Mouse (Mus musculus): ENCODE measurements at regions not wholly inside any gene's neighbourhood (a gene's known extent, or its start where the extent isn't known, plus 50 kb on each side); places are given as distances from the start of the nearest gene placed in this dataset.

DNA sequence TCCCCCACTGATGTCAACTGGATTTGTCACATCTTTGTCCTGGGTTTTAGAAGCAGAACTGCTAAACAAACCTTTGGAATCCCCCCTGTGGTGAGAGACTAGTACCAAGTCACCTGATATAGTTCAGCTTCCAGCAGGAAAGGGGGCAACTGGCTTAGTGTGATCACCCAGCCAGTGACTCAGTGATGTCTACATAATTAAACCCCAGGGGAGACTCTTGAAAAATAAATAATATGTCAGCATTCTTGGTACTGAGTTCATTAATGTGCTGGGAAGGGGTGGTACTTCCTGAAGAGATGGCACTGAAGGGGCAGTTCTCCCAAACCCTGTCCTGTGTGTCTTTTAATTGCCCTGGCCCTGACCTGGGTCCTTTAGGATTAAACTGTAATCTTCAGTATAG lies 166.5 kb upstream of the Camk1g start:
- H3K36me3 ChIP-seq (ENCODE audit: control insufficient read depth, insufficient read depth, low read length): no peaks in the 10 kb centered on the region
- TF ChIP-seq EP300 (IDR thresholded peaks at IDR 0.05; ENCODE audit: insufficient read depth, low read depth, low read length) (no peak), CTCF (IDR thresholded peaks at IDR 0.05) (no peak), POLR2A (IDR thresholded peaks at IDR 0.05; ENCODE audit: insufficient read depth, low read depth, low read length) (no peak)
- H3K4me1 ChIP-seq (ENCODE audit: control insufficient read depth, insufficient read depth, low read length): no peaks in the 10 kb centered on the region
- no peak overlapping the region for H3K4me3 ChIP-seq
- H3K9ac ChIP-seq (ENCODE audit: low read depth, low read length): no peak overlapping the region
- no peaks in the 10 kb centered on the region for H3K79me2 ChIP-seq (replicated peaks; ENCODE audit: control insufficient read depth, insufficient read depth, low read length)
- no peak for DNase-seq
- intact Hi-C loops (cut with DNase I): no loop called here
- H3K27me3 ChIP-seq (ENCODE audit: control insufficient read depth, insufficient read depth, low read length): no peaks in the 10 kb centered on the region
- H3K27ac ChIP-seq: no peak overlapping the region

DNA sequence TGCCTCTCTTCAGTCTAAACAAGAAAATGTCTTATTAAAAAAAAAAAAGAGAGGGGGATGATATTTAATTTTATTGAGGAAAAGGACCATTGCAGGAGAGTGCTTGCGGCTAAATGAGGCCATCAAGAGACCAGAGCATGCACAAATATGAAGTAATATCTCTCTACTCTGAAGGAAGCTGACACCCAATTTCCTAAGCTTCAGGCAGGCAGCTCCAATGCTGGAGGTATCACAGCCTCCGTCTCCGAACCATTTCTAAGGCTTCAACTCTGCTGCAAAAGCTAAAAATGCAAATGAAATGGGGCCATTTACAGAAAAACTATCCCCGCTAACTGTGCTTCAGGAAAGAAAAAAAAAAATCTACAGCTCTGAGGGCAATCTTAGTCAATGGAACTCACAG lies 164.4 kb upstream of the Camk1g start:
- H3K4me1 ChIP-seq (ENCODE audit: control insufficient read depth, insufficient read depth, low read length): no peaks in the 10 kb centered on the region
- no peak overlapping the region for H3K4me3 ChIP-seq
- no peak overlapping the region for H3K9ac ChIP-seq (ENCODE audit: low read depth, low read length)
- no peak overlapping the region for H3K27ac ChIP-seq
- H3K79me2 ChIP-seq (replicated peaks; ENCODE audit: control insufficient read depth, insufficient read depth, low read length): no peaks in the 10 kb centered on the region
- no peaks in the 10 kb centered on the region for H3K27me3 ChIP-seq (ENCODE audit: control insufficient read depth, insufficient read depth, low read length)
- TF ChIP-seq EP300 (IDR thresholded peaks at IDR 0.05; ENCODE audit: insufficient read depth, low read depth, low read length): no peak
- no peak for TF ChIP-seq CTCF (IDR thresholded peaks at IDR 0.05)
- TF ChIP-seq POLR2A (IDR thresholded peaks at IDR 0.05; ENCODE audit: insufficient read depth, low read depth, low read length): no peak
- intact Hi-C loops (cut with DNase I): no loop called here
- H3K36me3 ChIP-seq (ENCODE audit: control insufficient read depth, insufficient read depth, low read length): no peaks in the 10 kb centered on the region
- 79% methylated on average over 4 of the region's 4 CpGs for WGBS
- no peak for DNase-seq

DNA sequence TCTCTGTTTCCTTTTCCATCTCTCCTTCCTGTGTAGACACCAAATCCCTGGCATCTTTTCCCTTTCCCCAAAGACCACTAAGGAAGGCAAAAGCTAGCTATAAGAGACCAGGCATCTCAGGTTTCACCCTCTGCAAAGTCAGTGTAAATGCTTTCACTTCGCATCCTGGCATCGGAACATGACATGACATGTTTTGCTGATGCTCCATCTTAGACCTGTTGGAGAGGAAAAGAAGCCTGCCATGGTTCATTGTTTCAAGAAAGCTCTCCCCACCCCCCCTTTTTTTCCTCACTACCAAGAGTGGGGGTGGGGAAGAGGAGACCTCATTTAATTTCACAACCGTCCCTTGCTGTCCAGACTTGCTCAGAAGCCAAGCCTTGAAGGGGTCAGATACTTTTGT lies 156.4 kb upstream of the Camk1g start:
- no peaks in the 10 kb centered on the region for H3K36me3 ChIP-seq (ENCODE audit: control insufficient read depth, insufficient read depth, low read length)
- H3K79me2 ChIP-seq (replicated peaks; ENCODE audit: control insufficient read depth, insufficient read depth, low read length): no peaks in the 10 kb centered on the region
- DNase-seq: no peak
- no peak overlapping the region for H3K27ac ChIP-seq
- no peak overlapping the region for H3K4me3 ChIP-seq
- H3K27me3 ChIP-seq (ENCODE audit: control insufficient read depth, insufficient read depth, low read length): no peaks in the 10 kb centered on the region
- no peaks in the 10 kb centered on the region for H3K4me1 ChIP-seq (ENCODE audit: control insufficient read depth, insufficient read depth, low read length)
- no peak overlapping the region for H3K9ac ChIP-seq (ENCODE audit: low read depth, low read length)
- WGBS: 67% methylated on average over 3 of the region's 3 CpGs
- intact Hi-C loops (cut with DNase I): no loop called here
- TF ChIP-seq POLR2A (IDR thresholded peaks at IDR 0.05; ENCODE audit: insufficient read depth, low read depth, low read length) (no peak), CTCF (IDR thresholded peaks at IDR 0.05) (no peak), EP300 (IDR thresholded peaks at IDR 0.05; ENCODE audit: insufficient read depth, low read depth, low read length) (no peak)

DNA sequence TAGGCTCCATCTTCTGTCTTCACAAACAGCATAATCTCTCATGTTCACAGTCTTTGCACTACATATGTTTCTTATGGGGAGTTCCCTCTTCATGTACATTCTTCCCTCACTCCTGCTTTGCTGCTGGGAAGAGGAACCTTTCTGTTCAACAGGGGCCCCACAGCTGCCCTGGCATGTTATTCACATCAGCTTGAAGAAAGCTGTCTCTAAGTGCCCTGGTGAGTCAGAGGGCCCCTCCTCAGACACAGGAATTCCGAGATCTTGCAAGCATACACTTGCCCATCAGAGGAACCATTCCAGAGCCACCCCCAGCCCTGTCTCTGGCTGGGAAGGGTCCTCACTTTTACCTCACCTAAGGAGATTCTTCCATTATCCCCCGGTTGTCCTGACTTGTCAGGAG lies 151.9 kb upstream of the Camk1g start:
- WGBS: 51% methylated on average over 2 of the region's 2 CpGs

DNA sequence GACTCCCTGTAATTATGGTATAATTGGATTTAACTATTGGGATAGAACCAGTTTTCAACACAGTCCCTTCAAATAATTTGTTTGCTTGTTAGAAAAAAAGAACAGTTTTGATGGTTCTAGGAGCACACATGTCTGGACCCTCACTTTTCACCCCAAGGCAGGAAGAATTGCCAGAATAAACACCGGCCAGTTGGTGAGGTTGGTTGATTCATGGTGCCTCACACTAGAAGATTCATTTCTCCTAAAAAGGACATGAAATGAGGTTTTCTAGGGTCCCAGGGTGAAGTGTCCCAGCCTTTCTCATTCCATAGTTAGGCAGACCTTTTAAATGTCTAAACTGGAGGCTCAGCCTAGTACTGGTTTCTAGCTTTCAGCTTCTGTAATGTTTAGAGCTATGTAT lies 148.7 kb upstream of the Camk1g start:
- H3K4me3 ChIP-seq: no peak overlapping the region
- no peak for DNase-seq
- H3K79me2 ChIP-seq (replicated peaks; ENCODE audit: control insufficient read depth, insufficient read depth, low read length): no peaks in the 10 kb centered on the region
- no peaks in the 10 kb centered on the region for H3K27me3 ChIP-seq (ENCODE audit: control insufficient read depth, insufficient read depth, low read length)
- no peaks in the 10 kb centered on the region for H3K4me1 ChIP-seq (ENCODE audit: control insufficient read depth, insufficient read depth, low read length)
- WGBS: 92% methylated on average over 1 of the region's 1 CpGs
- intact Hi-C loops (cut with DNase I): no loop called here
- no peak overlapping the region for H3K9ac ChIP-seq (ENCODE audit: low read depth, low read length)
- H3K36me3 ChIP-seq (ENCODE audit: control insufficient read depth, insufficient read depth, low read length): no peaks in the 10 kb centered on the region
- no peak for TF ChIP-seq CTCF (IDR thresholded peaks at IDR 0.05)
- TF ChIP-seq EP300 (IDR thresholded peaks at IDR 0.05; ENCODE audit: insufficient read depth, low read depth, low read length): no peak
- H3K27ac ChIP-seq: no peak overlapping the region

More for the DNA sequence above, 151.9 kb upstream of the Camk1g start:
- Histone ChIP-seq H3K4me1 (ENCODE audit: control insufficient read depth, insufficient read depth, low read length) (no peaks in the 10 kb centered on the region), H3K27me3 (ENCODE audit: control insufficient read depth, insufficient read depth, low read length) (no peaks in the 10 kb centered on the region), H3K79me2 (replicated peaks; ENCODE audit: control insufficient read depth, insufficient read depth, low read length) (no peaks in the 10 kb centered on the region), H3K36me3 (ENCODE audit: control insufficient read depth, insufficient read depth, low read length) (no peaks in the 10 kb centered on the region), H3K27ac (no peak overlapping the region), H3K9ac (ENCODE audit: low read depth, low read length) (no peak overlapping the region), H3K4me3 (no peak overlapping the region)
- DNase-seq: no peak
- intact Hi-C loops (cut with DNase I): no loop called here
- TF ChIP-seq POLR2A (IDR thresholded peaks at IDR 0.05; ENCODE audit: insufficient read depth, low read depth, low read length): no peak
- TF ChIP-seq CTCF (IDR thresholded peaks at IDR 0.05): no peak
- no peak for TF ChIP-seq EP300 (IDR thresholded peaks at IDR 0.05; ENCODE audit: insufficient read depth, low read depth, low read length)

DNA sequence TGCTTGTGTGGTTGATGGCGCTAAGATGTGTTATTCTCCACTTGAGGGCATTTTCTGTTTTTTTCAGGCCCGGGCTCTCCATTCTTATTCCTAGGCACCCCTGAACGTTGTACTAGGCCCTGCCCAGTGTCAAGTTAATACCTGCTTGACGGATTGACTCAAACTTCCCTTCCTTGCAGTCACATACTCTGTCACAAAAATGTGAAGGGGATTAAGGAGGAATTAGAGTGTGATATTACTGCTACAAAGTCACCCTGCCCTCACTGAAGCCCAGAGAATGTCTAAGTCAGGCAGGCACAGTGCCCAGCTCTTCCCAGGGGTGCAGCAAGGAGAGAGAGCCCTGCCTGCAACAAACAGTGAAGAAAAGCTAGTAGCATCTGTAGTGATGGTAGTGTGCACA lies 147.9 kb upstream of the Camk1g start:
- H3K36me3 ChIP-seq (ENCODE audit: control insufficient read depth, insufficient read depth, low read length): no peaks in the 10 kb centered on the region

More for the DNA sequence above, 147.9 kb upstream of the Camk1g start:
- intact Hi-C loops (cut with DNase I): no loop called here
- DNase-seq: no peak
- Histone ChIP-seq H3K79me2 (replicated peaks; ENCODE audit: control insufficient read depth, insufficient read depth, low read length) (no peaks in the 10 kb centered on the region), H3K27me3 (ENCODE audit: control insufficient read depth, insufficient read depth, low read length) (no peaks in the 10 kb centered on the region), H3K9ac (ENCODE audit: low read depth, low read length) (no peak overlapping the region), H3K4me1 (ENCODE audit: control insufficient read depth, insufficient read depth, low read length) (no peaks in the 10 kb centered on the region), H3K27ac (no peak overlapping the region), H3K4me3 (no peak overlapping the region)
- WGBS: 74% methylated on average over 4 of the region's 4 CpGs
- no peak for TF ChIP-seq CTCF (IDR thresholded peaks at IDR 0.05)
- no peak for TF ChIP-seq EP300 (IDR thresholded peaks at IDR 0.05; ENCODE audit: insufficient read depth, low read depth, low read length)
- no peak for TF ChIP-seq POLR2A (IDR thresholded peaks at IDR 0.05; ENCODE audit: insufficient read depth, low read depth, low read length)
